Mouse (Mus musculus) cerebellum, adult 2 months (tissue): ENCODE measurements around the gene Zdhhc5. TPM values are rescaled to one million over a fixed set of nuclear protein-coding genes. Genes with fewer than 3 reads are reported as not detected.
A peak's percentile ranks its signal among the peaks of the same experiment; 100 is the strongest.

ENCODE experiments used
- DNase-seq, 2 experiments: peaks; one replicate each; pipeline ENCODE4 v3.0.0; 2021
- H3K27ac ChIP-seq: fragments of 200-500 bp; 2 replicates; pipeline ENCODE4 v1.5.1; 2012; ENCODE audit warnings: low read length, control low read depth, inconsistent platforms; ENCODE audit not compliant: insufficient read depth
- H3K27me3 ChIP-seq: fragments of 200-500 bp; 2 replicates; pipeline ENCODE4 v1.6.1; 2012; ENCODE audit warnings: inconsistent platforms, mild to moderate bottlenecking, low read length, moderate library complexity; ENCODE audit not compliant: control insufficient read depth, insufficient read depth
- H3K4me1 ChIP-seq: fragments of 200-500 bp; 2 replicates; pipeline ENCODE4 v1.6.1; 2011; ENCODE audit warnings: low read length; ENCODE audit not compliant: control insufficient read depth, insufficient read depth
- H3K4me3 ChIP-seq: fragments of 200-500 bp; replicated peaks from 2 replicates; pipeline ENCODE3; 2011; ENCODE audit warnings: mild to moderate bottlenecking, low read depth, low read length, control low read depth; ENCODE audit not compliant: insufficient read depth
- CTCF ChIP-seq: fragments of 200-500 bp; IDR thresholded peaks from 2 replicates; pipeline ENCODE4 v1.5.1; 2011; ENCODE audit warnings: low read depth, mild to moderate bottlenecking, control low read depth, low read length, moderate library complexity, borderline replicate concordance; ENCODE audit not compliant: insufficient read depth
- POLR2A ChIP-seq: fragments of 200-500 bp; IDR thresholded peaks from 2 replicates; pipeline ENCODE4 v1.6.1; 2011; ENCODE audit warnings: low read length, control low read depth, borderline replicate concordance; ENCODE audit not compliant: insufficient read depth
- WGBS: fragments of 180-500 bp; shearing (Covaris S2); methylation state at CpG from one replicate; pipeline ENCODE4 v1.1.7; 2018; 5-methylcytosine and 5-hydroxymethylcytosine counted together
- polyA plus RNA-seq: library from polyadenylated mRNA; depleted of rRNA; stranded (reverse); fragments of >200 nt; gene quantifications from 2 replicates; pipeline ENCODE4 v1.2.3, GENCODE M21; 2012

Gene Zdhhc5
- polyA plus RNA-seq, 1 experiment: 37.4 TPM

GRCm38 (mm10) chr2:84740608-84741333 is 25.8 kb upstream of the Zdhhc5 start:
- H3K4me1 ChIP-seq: peaks cover 23% of the 10 kb centered on the region; the same call in 1 of the 2 replicates
- no peak overlapping the region for H3K4me3 ChIP-seq
- TF ChIP-seq POLR2A (no peak), CTCF (peak; percentile 3; the same call in 1 of the 2 replicates)
- H3K27ac ChIP-seq: no peak overlapping the region
- no peak for DNase-seq
- no peaks in the 10 kb centered on the region for H3K27me3 ChIP-seq
- 64% methylated on average over 15 of the region's 15 CpGs for WGBS

GRCm38 (mm10) chr2:84738271-84738911 is 23.4 kb upstream of the Zdhhc5 start:
- no peak overlapping the region for H3K27ac ChIP-seq
- H3K4me1 ChIP-seq: peaks cover 26% of the 10 kb centered on the region; the same call in 1 of the 2 replicates
- DNase-seq: peak in 1 of 2 experiments; percentile 39
- no peak overlapping the region for H3K4me3 ChIP-seq
- WGBS: 37% methylated on average over 12 of the region's 12 CpGs
- H3K27me3 ChIP-seq: no peaks in the 10 kb centered on the region
- TF ChIP-seq POLR2A (no peak), CTCF (peak; percentile 36; the same call in 1 of the 2 replicates)

GRCm38 (mm10) chr2:84737451-84737925 is 22.5 kb upstream of the Zdhhc5 start:
- H3K4me3 ChIP-seq: no peak overlapping the region
- WGBS: 30% methylated on average over 8 of the region's 8 CpGs
- DNase-seq: no peak
- H3K4me1 ChIP-seq: peaks cover 20% of the 10 kb centered on the region; the same call in 1 of the 2 replicates
- no peak for TF ChIP-seq CTCF
- no peak overlapping the region for H3K27ac ChIP-seq
- H3K27me3 ChIP-seq: no peaks in the 10 kb centered on the region

GRCm38 (mm10) chr2:84736312-84737161 is 21.6 kb upstream of the Zdhhc5 start:
- H3K27ac ChIP-seq: no peak overlapping the region

GRCm38 (mm10) chr2:84735346-84735920 is 20.5 kb upstream of the Zdhhc5 start:
- WGBS: 8% methylated on average over 7 of the region's 7 CpGs
- Histone ChIP-seq H3K4me1 (peaks cover 20% of the 10 kb centered on the region; the same call in 1 of the 2 replicates), H3K4me3 (peak overlapping the region; percentile 96), H3K27ac (no peak overlapping the region), H3K27me3 (no peaks in the 10 kb centered on the region)
- TF ChIP-seq CTCF (no peak), POLR2A (no peak)
- peak in 1 of 2 experiments; percentile 37 for DNase-seq

More at GRCm38 (mm10) chr2:84736312-84737161, 21.6 kb upstream of the Zdhhc5 start:
- Histone ChIP-seq H3K27me3 (no peaks in the 10 kb centered on the region), H3K4me1 (peaks cover 20% of the 10 kb centered on the region; the same call in 1 of the 2 replicates), H3K4me3 (peak overlapping the region; percentile 43)
- TF ChIP-seq CTCF (no peak), POLR2A (no peak)
- WGBS: 8% methylated on average over 27 of the region's 27 CpGs
- peak; percentile 48 to 58 for DNase-seq

- peak in 1 of 2 experiments; percentile 46 for DNase-seq
- TF ChIP-seq POLR2A (no peak), CTCF (no peak)
- 2% methylated on average over 2 of the region's 2 CpGs for WGBS
- Histone ChIP-seq H3K4me3 (peak overlapping the region; percentile 96), H3K27ac (0 out of 2 replicates have a peak overlapping the region, but pooled peaks have one; percentile 84), H3K27me3 (no peaks in the 10 kb centered on the region), H3K4me1 (peaks cover 20% of the 10 kb centered on the region; the same call in 1 of the 2 replicates)
Measured at GRCm38 (mm10) chr2:84734919-84735318, 19.9 kb upstream of the Zdhhc5 start.
